Mouse (Mus musculus): ENCODE data around the gene Zfp93.

DNA sequence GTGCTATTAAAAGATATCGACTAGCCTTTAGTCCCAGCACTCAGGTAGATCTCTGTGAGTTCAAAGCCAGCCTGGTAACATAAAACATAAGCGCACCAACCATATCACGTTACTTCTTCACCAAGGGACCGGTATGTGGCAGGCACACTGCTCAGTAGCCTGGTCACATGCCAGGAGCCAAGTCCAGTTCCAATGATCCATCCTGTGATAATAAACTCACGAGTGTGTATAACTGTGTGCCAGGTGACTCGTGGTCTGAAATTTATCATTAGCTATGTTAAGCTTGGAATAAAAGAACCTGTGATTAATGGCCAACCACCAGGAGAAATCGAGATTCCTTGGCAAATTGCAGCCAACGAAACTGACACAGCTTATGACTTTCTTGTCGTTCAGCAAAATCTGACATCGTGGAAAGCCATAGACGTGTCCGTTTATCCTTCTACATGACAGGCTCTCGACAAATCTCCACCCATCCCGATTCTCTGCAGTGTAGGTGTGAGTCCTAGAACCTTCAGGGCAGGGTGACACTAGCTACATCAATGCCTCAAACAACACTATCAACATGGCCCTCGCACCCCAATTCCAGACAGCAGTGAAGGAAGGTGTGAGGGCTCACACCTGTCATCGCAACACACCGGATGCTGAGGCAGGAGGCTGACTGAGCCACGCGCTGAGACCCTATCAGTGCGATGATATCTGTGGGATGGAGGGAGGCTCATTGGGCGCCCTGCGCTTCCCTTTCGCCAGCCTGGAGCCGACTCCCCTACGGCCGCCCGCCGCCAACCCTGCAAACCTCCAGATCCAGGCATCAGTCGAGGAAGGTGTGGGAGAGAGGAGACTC, 45.7 kb downstream of the Zfp93 start:
- no peak for TF ChIP-seq CTCF (IDR thresholded peaks at IDR 0.05; ENCODE audit: low read depth)
- TF ChIP-seq EP300 (IDR thresholded peaks at IDR 0.05; ENCODE audit: low read depth), result no peak
